12 mouse cellular contexts compared by ENCODE assay signal in the genomic region with DNA sequence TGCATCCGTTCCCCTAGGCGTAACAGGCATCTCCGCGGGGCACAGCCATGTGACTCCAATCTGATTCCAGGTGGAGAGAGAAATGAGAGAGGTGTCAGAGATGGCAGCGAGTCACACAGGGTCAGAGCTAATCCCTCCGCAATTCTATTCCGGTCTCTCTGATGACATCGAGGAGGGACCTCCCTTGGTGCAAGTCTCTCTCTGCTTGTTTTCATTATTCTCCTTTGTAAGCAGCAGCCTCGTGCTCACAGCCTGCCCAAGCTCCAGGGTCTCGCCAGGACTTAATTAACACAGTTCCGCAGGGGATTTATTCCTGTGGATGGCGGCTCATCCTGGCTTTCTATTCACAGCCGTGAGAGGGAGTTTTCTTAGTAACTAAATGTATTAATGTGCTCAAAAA.
A peak's percentile ranks its signal among the peaks of the same experiment; 100 is the strongest.
DNase-seq lines count a peak whose midpoint lies in the region; ATAC-seq lines count a peak whose summit lies in the region.
"Had no signal": no experiment of that assay in that cellular context is flagged by ENCODE, and none has a peak within 500 bp of the region (broad histone marks: within the 10 kb centered on the region; RNA-seq: fewer than 3 reads in every experiment).

No protein-coding gene starts in this region.

- H3K9ac ChIP-seq in forebrain, embryonic 16.5 days (replicated peaks; ENCODE audit: low read depth, low read length) = 0 out of 2 replicates have a peak overlapping the region, but pooled peaks have one; percentile 31
- H3K9ac ChIP-seq in midbrain, embryonic 15.5 days = no peak overlapping the region
- H3K9ac ChIP-seq: heart, embryonic 15.5 days; liver, postnatal 0 days had no signal

- H3K9me3 ChIP-seq in forebrain, embryonic 16.5 days (ENCODE audit: control insufficient read depth, low read length) = no peaks in the 10 kb centered on the region
- H3K9me3 ChIP-seq in midbrain, embryonic 15.5 days = no peaks in the 10 kb centered on the region
- H3K9me3 ChIP-seq: heart, embryonic 15.5 days had no signal

- peak overlapping the region; percentile 11 for H3K4me2 ChIP-seq in forebrain, embryonic 16.5 days (ENCODE audit: low read length)
- H3K4me2 ChIP-seq in midbrain, embryonic 15.5 days = peak overlapping the region; percentile 32
- H3K4me2 ChIP-seq: heart, embryonic 15.5 days had no signal

- DNase-seq in cerebellum, postnatal 25 days = peak; percentile 28 to 52
- DNase-seq in cerebellum, adult 11-12 months = no peak
- DNase-seq in brain, adult 2 months (ENCODE audit: low read depth, low spot score) = peak; percentile 44
- no peak for DNase-seq in lung, postnatal 10 days
- DNase-seq in right cerebral cortex, postnatal 4 days = no peak
- no peak for DNase-seq in thymus, postnatal 0 days (ENCODE audit: low spot score)
- DNase-seq: gastrocnemius, postnatal 36 days; liver, postnatal 0 days had no signal

- H3K27me3 ChIP-seq in forebrain, embryonic 16.5 days (replicated peaks; ENCODE audit: control insufficient read depth, insufficient read depth, low read length) = no peaks in the 10 kb centered on the region
- no peaks in the 10 kb centered on the region; the same call in 1 of the 2 replicates for H3K27me3 ChIP-seq in midbrain, embryonic 15.5 days (replicated peaks)

- no peak overlapping the region for H3K27ac ChIP-seq in forebrain, embryonic 16.5 days (ENCODE audit: low read length)
- peak overlapping the region; percentile 64 for H3K27ac ChIP-seq in midbrain, embryonic 15.5 days
- H3K27ac ChIP-seq: heart, embryonic 15.5 days had no signal

- 0 out of 2 replicates have a peak, but pooled peaks have one; percentile 47 for ATAC-seq in forebrain, embryonic 16.5 days
- ATAC-seq in midbrain, embryonic 15.5 days (replicated peaks) = peak; percentile 66
- ATAC-seq: intestine, postnatal 0 days; liver, postnatal 0 days had no signal

- H3K36me3 ChIP-seq in forebrain, embryonic 16.5 days (ENCODE audit: control insufficient read depth, insufficient read depth) = no peaks in the 10 kb centered on the region
- H3K36me3 ChIP-seq in midbrain, embryonic 15.5 days (replicated peaks) = no peaks in the 10 kb centered on the region
- H3K36me3 ChIP-seq: heart, embryonic 15.5 days had no signal

- WGBS in forebrain, embryonic 16.5 days = 2% methylated on average over 13 of the region's 13 CpGs
- WGBS in midbrain, embryonic 15.5 days = 3% methylated on average over 13 of the region's 13 CpGs

- H3K4me3 ChIP-seq in forebrain, embryonic 16.5 days (replicated peaks; ENCODE audit: low read length) = 0 out of 2 replicates have a peak overlapping the region, but pooled peaks have one; percentile 10
- H3K4me3 ChIP-seq in midbrain, embryonic 15.5 days = no peak overlapping the region
- H3K4me3 ChIP-seq: heart, embryonic 15.5 days had no signal

- peaks cover 9% of the 10 kb centered on the region for H3K4me1 ChIP-seq in forebrain, embryonic 16.5 days (replicated peaks; ENCODE audit: control insufficient read depth, insufficient read depth, low read length)
- peaks cover 15% of the 10 kb centered on the region for H3K4me1 ChIP-seq in midbrain, embryonic 15.5 days
- H3K4me1 ChIP-seq: heart, embryonic 15.5 days had no signal

Comparison
In these comparisons a context has a peak if more than half of its experiments do, and no peak if none do; other contexts are left out.
1. DNase-seq: peak in cerebellum, postnatal 25 days (2 of 2) and brain, adult 2 months (single experiment); none in cerebellum, adult 11-12 months (single experiment), lung, postnatal 10 days (single experiment), right cerebral cortex, postnatal 4 days (single experiment) and thymus, postnatal 0 days (single experiment).